16 mouse cellular contexts compared by ENCODE assay signal in genomic region chr3:133534066-133534465, GRCm38 (mm10). TPM values are rescaled to one million over a fixed set of nuclear protein-coding genes. Genes with fewer than 3 reads are reported as not detected.
DNase-seq lines count a peak whose midpoint lies in the region; ATAC-seq and TF ChIP-seq lines count a peak whose summit lies in the region.
"Had no signal": no experiment of that assay in that cellular context is flagged by ENCODE, and none has a peak within 500 bp of the region (broad histone marks: within the 10 kb centered on the region; RNA-seq: fewer than 3 reads in every experiment).

No protein-coding gene starts in this region.

- H3K4me2 ChIP-seq in midbrain, embryonic 16.5 days (ENCODE audit: low read length), result no peak overlapping the region
- H3K4me2 ChIP-seq: heart, embryonic 11.5 days; hindbrain, embryonic 14.5 days; neural tube, embryonic 15.5 days had no signal

- no peak for TF ChIP-seq POLR2A in kidney, adult 2 months (IDR thresholded peaks at IDR 0.05; ENCODE audit: low read depth, low read length)
- no peak for TF ChIP-seq POLR2A in thymus, adult 2 months (IDR thresholded peaks at IDR 0.05; ENCODE audit: control insufficient read depth, extremely low read depth, insufficient read depth, low read length, poor library complexity)

- TF ChIP-seq CTCF in kidney, adult 2 months (conservative IDR thresholded peaks at IDR 0.05; ENCODE audit: insufficient read depth, insufficient read length, low read depth, low read length), result no peak
- no peak for TF ChIP-seq CTCF in thymus, adult 2 months (IDR thresholded peaks at IDR 0.05; ENCODE audit: borderline replicate concordance, control insufficient read depth, extremely low read depth, insufficient read depth, low read length, poor library complexity)

- H3K4me3 ChIP-seq in midbrain, embryonic 10.5 days, result no peak overlapping the region
- no peak overlapping the region for H3K4me3 ChIP-seq in midbrain, embryonic 16.5 days (ENCODE audit: low read depth, low read length)
- H3K4me3 ChIP-seq in kidney, adult 2 months (ENCODE audit: insufficient read depth, low read depth, low read length), result no peak overlapping the region
- H3K4me3 ChIP-seq in limb, embryonic 10.5 days, result no peak overlapping the region
- no peak overlapping the region for H3K4me3 ChIP-seq in thymus, adult 2 months (ENCODE audit: control insufficient read depth, insufficient read depth, low read length)
- H3K4me3 ChIP-seq: erythroblast, embryonic 14.5 days; neural tube, embryonic 15.5 days had no signal

- H3K27ac ChIP-seq in midbrain, embryonic 10.5 days (replicated peaks), result no peak overlapping the region
- no peak overlapping the region for H3K27ac ChIP-seq in midbrain, embryonic 16.5 days (ENCODE audit: low read length)
- peak overlapping the region; percentile 46; the same call in 1 of the 2 replicates for H3K27ac ChIP-seq in kidney, adult 2 months (ENCODE audit: insufficient read depth, low read depth, low read length)
- H3K27ac ChIP-seq in limb, embryonic 10.5 days, result no peak overlapping the region
- H3K27ac ChIP-seq in thymus, adult 2 months (ENCODE audit: control insufficient read depth, insufficient read depth, low read length), result no peak overlapping the region
- H3K27ac ChIP-seq: hindbrain, embryonic 14.5 days; neural tube, embryonic 15.5 days had no signal

- H3K4me1 ChIP-seq in midbrain, embryonic 10.5 days, result peaks cover 14% of the 10 kb centered on the region
- peaks cover 8% of the 10 kb centered on the region; the same call in 1 of the 2 replicates for H3K4me1 ChIP-seq in midbrain, embryonic 16.5 days (ENCODE audit: control insufficient read depth, insufficient read depth, low read length)
- peaks cover 28% of the 10 kb centered on the region for H3K4me1 ChIP-seq in kidney, adult 2 months (ENCODE audit: control insufficient read depth, insufficient read depth, low read length)
- peaks cover 12% of the 10 kb centered on the region for H3K4me1 ChIP-seq in limb, embryonic 10.5 days
- H3K4me1 ChIP-seq in thymus, adult 2 months (replicated peaks; ENCODE audit: control insufficient read depth, insufficient read depth, low read length), result no peaks in the 10 kb centered on the region

- no peaks in the 10 kb centered on the region for H3K27me3 ChIP-seq in midbrain, embryonic 10.5 days (ENCODE audit: low read depth, poor library complexity, severe bottlenecking)
- H3K27me3 ChIP-seq in midbrain, embryonic 16.5 days (ENCODE audit: control insufficient read depth, insufficient read depth, low read depth, low read length), result no peaks in the 10 kb centered on the region
- H3K27me3 ChIP-seq in kidney, adult 2 months (replicated peaks; ENCODE audit: control insufficient read depth, insufficient read depth, low read length), result no peaks in the 10 kb centered on the region
- H3K27me3 ChIP-seq in limb, embryonic 10.5 days (ENCODE audit: low read depth, poor library complexity, severe bottlenecking), result no peaks in the 10 kb centered on the region
- no peaks in the 10 kb centered on the region for H3K27me3 ChIP-seq in thymus, adult 2 months (ENCODE audit: control insufficient read depth, insufficient read depth, low read length)
- H3K27me3 ChIP-seq: neural tube, embryonic 15.5 days had no signal

- H3K9ac ChIP-seq in midbrain, embryonic 16.5 days (ENCODE audit: low read depth, low read length), result no peak overlapping the region
- H3K9ac ChIP-seq: hindbrain, embryonic 14.5 days; neural tube, embryonic 15.5 days had no signal

- WGBS in midbrain, embryonic 10.5 days, result 12% methylated on average over 6 of the region's 6 CpGs
- 18% methylated on average over 6 of the region's 6 CpGs for WGBS in midbrain, embryonic 16.5 days
- 16% methylated on average over 6 of the region's 6 CpGs for WGBS in kidney, adult 2 months
- 14% methylated on average over 6 of the region's 6 CpGs for WGBS in limb, embryonic 10.5 days
- 94% methylated on average over 6 of the region's 6 CpGs for WGBS in thymus, adult 2 months

- DNase-seq in midbrain, embryonic 10.5 days (ENCODE audit: low spot score), result peak; percentile 14
- DNase-seq in embryo, embryonic 10 days (ENCODE audit: low spot score), result peak; percentile 29
- peak; percentile 82 for DNase-seq in kidney, adult 2 months
- peak; percentile 30 for DNase-seq in limb, embryonic 10.5 days (ENCODE audit: low spot score)
- no peak for DNase-seq in adrenal gland, postnatal 4 days (ENCODE audit: low spot score in 2 of 2)
- DNase-seq in thymus, adult 2 months, result no peak
- DNase-seq: cerebellum, postnatal 10 days; layer of hippocampus, adult 9-11 months; midbrain, embryonic 14.5 days; thymus, postnatal 36 days had no signal

- peaks cover 8% of the 10 kb centered on the region; the same call in 1 of the 2 replicates for H3K9me3 ChIP-seq in midbrain, embryonic 10.5 days (replicated peaks)
- H3K9me3 ChIP-seq in midbrain, embryonic 16.5 days (replicated peaks; ENCODE audit: control insufficient read depth, low read length, poor library complexity, severe bottlenecking), result no peaks in the 10 kb centered on the region
- H3K9me3 ChIP-seq in limb, embryonic 10.5 days (replicated peaks), result no peaks in the 10 kb centered on the region
- H3K9me3 ChIP-seq: neural tube, embryonic 15.5 days had no signal

- ATAC-seq in midbrain, embryonic 16.5 days, result no peak
- ATAC-seq: activated CD4-positive, CD25-positive, alpha-beta regulatory T cell, adult 4 months had no signal

- peaks cover 34% of the 10 kb centered on the region for H3K36me3 ChIP-seq in midbrain, embryonic 10.5 days
- H3K36me3 ChIP-seq in midbrain, embryonic 16.5 days (ENCODE audit: control insufficient read depth, insufficient read depth, low read length), result peaks cover 3% of the 10 kb centered on the region
- peaks cover 1% of the 10 kb centered on the region; the same call in 1 of the 2 replicates for H3K36me3 ChIP-seq in kidney, adult 2 months (ENCODE audit: control insufficient read depth, insufficient read depth, low read length)
- H3K36me3 ChIP-seq in limb, embryonic 10.5 days, result peaks cover 24% of the 10 kb centered on the region
- no peaks in the 10 kb centered on the region for H3K36me3 ChIP-seq in thymus, adult 2 months (ENCODE audit: control insufficient read depth, insufficient read depth, low read length)

RNA-seq across cellular contexts. Expression of gene Tet2, which starts 10.9 kb away (rescaled TPM):
- polyA plus RNA-seq in midbrain, embryonic 10.5 days (2016; fragmentation: Nextera tagmentation; extraction: Ambion mirVana), result 14.6 and 19.7 TPM in 2 replicates
- polyA plus RNA-seq in midbrain, embryonic 16.5 days (2015; fragmentation: Nextera tagmentation; extraction: Ambion mirVana), result 20.6 and 22.2 TPM in 2 replicates
- polyA plus RNA-seq in kidney, adult 2 months (2012; rRNA removed), result 15.9 and 22.6 TPM in 2 replicates
- polyA plus RNA-seq in limb, embryonic 10.5 days (2016; fragmentation: Nextera tagmentation; extraction: Ambion mirVana), result 12.3 and 15.0 TPM in 2 replicates
- total RNA-seq in adrenal gland, postnatal 4 days (2021), result 10 to 100 TPM; 64.2 to 67.5 TPM
- 13.0 and 16.2 TPM in 2 replicates for polyA plus RNA-seq in thymus, adult 2 months (2012; rRNA removed)

Comparison
In these comparisons a context has a peak if more than half of its experiments do, and no peak if none do; other contexts are left out.
1. DNase-seq: peak in midbrain, embryonic 10.5 days (single experiment), embryo, embryonic 10 days (single experiment), kidney, adult 2 months (single experiment) and limb, embryonic 10.5 days (single experiment); none in adrenal gland, postnatal 4 days (0 of 2) and thymus, adult 2 months (single experiment).